Mouse (Mus musculus) hindbrain, embryonic 14.5 days (tissue): ENCODE measurements around the gene Ppp1r3c. TPM values are rescaled to one million over a fixed set of nuclear protein-coding genes. Genes with fewer than 3 reads are reported as not detected.
A peak's percentile ranks its signal among the peaks of the same experiment; 100 is the strongest.

Source experiments
- ATAC-seq: fragments of 200-750 bp; cut with Nextera tagmentation; 2 replicates; pipeline ENCODE4 v1.8.0; 2017; ENCODE audit warnings: moderate number of reproducible peaks, mild to moderate bottlenecking, moderate TSS enrichment, moderate library complexity; ENCODE audit not compliant: low FRiP score
- DNase-seq: peaks from one replicate; pipeline ENCODE4 v3.0.0-alpha.2; 2015; ENCODE audit warnings: low spot score
- H3K27ac ChIP-seq: fragments of 300-500 bp; sonication (generic); 2 replicates; pipeline ENCODE4 v1.5.1; 2014; ENCODE audit warnings: mild to moderate bottlenecking, moderate library complexity
- H3K27me3 ChIP-seq: fragments of 300-500 bp; sonication (generic); 2 replicates; pipeline ENCODE4 v1.6.1; 2014; ENCODE audit warnings: mild to moderate bottlenecking, low read length, mixed read lengths; ENCODE audit not compliant: control insufficient read depth, insufficient read depth
- H3K36me3 ChIP-seq: fragments of 300-500 bp; sonication (generic); replicated peaks from 2 replicates; pipeline ENCODE4 v1.6.1; 2014; ENCODE audit not compliant: control insufficient read depth, insufficient read depth
- H3K4me1 ChIP-seq: fragments of 300-500 bp; sonication (generic); replicated peaks from 2 replicates; pipeline ENCODE4 v1.6.1; 2014; ENCODE audit warnings: antibody characterized with exemption, low read length, mixed read lengths; ENCODE audit not compliant: control insufficient read depth, insufficient read depth
- H3K4me2 ChIP-seq: fragments of 300-500 bp; sonication (generic); replicated peaks from 2 replicates; pipeline ENCODE4 v1.6.1; 2014; ENCODE audit warnings: mild to moderate bottlenecking, moderate library complexity
- H3K4me3 ChIP-seq: fragments of 300-500 bp; sonication (generic); replicated peaks from 2 replicates; pipeline ENCODE4 v1.5.1; 2014; ENCODE audit warnings: mild to moderate bottlenecking, low read length
- H3K9ac ChIP-seq: fragments of 300-500 bp; sonication (generic); 2 replicates; pipeline ENCODE4 v1.6.1; 2014
- H3K9me3 ChIP-seq: fragments of 300-500 bp; sonication (generic); 2 replicates; pipeline ENCODE4 v1.6.1; 2016; ENCODE audit warnings: low read length; ENCODE audit not compliant: control insufficient read depth
- WGBS: fragments of 180-500 bp; shearing (Covaris S2); extraction: QIAGEN DNeasy Blood & Tissue Kit; methylation state at CpG from one replicate; pipeline ENCODE4 v1.1.7; 2014; 5-methylcytosine and 5-hydroxymethylcytosine counted together
- polyA plus RNA-seq: library from polyadenylated mRNA; unstranded; fragments of >200 nt; fragmentation: Nextera tagmentation; extraction: Ambion mirVana; gene quantifications from 2 replicates; pipeline ENCODE4 v1.2.1, GENCODE M21; 2014

Ppp1r3c gene
- polyA plus RNA-seq, 1 experiment from 2014 or later, result 32.5 TPM

DNA sequence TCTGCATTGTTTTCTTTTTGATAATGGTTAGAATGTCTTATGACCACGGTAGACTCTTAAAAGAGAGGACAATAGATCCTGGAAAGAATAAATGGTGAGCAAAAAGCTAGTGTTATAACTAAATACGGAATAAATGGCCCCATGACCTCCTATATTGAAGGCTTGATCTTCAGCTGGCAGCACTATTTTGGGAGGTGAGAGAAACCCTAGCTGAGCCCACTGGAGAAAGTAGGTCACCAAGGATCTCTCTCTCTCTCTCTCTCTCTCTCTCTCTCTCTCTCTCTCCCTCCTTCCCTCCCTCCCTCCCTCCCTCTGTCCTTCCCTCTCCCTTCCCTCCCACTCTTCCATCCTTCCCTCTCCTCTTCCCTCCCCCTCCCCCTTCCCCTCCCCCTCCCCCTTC lies 42.9 kb downstream of the Ppp1r3c start:
- 82% methylated on average over 2 of the region's 2 CpGs for WGBS

DNA sequence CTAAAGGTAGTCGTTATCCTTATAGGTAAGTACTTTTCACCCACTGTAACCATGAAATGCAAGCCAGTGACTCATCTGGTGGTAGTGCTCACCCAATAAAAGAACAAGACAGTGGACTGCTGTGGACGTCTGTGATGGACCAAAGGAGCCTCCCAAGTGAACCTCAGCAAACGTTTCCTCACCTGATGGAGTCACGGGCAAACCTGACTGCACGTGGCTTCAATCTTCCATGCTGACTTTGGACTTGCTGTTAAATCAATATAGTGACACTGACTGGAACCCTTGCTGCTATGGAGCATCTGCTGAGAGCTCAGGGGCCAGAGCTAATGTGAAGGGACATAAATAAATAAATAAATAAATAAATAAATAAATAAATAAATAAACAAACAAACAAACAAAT lies 44.5 kb downstream of the Ppp1r3c start:
- Histone ChIP-seq H3K27ac (no peak overlapping the region), H3K36me3 (no peaks in the 10 kb centered on the region), H3K4me2 (no peak overlapping the region), H3K4me3 (no peak overlapping the region), H3K27me3 (no peaks in the 10 kb centered on the region), H3K9me3 (no peaks in the 10 kb centered on the region), H3K4me1 (peaks cover 14% of the 10 kb centered on the region), H3K9ac (no peak overlapping the region)
- 86% methylated on average over 5 of the region's 5 CpGs for WGBS
- no peak for ATAC-seq
- DNase-seq, result no peak

More for the DNA sequence above, 42.9 kb downstream of the Ppp1r3c start:
- H3K4me3 ChIP-seq, result no peak overlapping the region
- peaks cover 19% of the 10 kb centered on the region for H3K4me1 ChIP-seq
- no peak overlapping the region for H3K9ac ChIP-seq
- H3K27me3 ChIP-seq, result no peaks in the 10 kb centered on the region
- DNase-seq (no peak), ATAC-seq (no peak)
- no peaks in the 10 kb centered on the region for H3K36me3 ChIP-seq
- H3K4me2 ChIP-seq, result no peak overlapping the region
- H3K27ac ChIP-seq, result no peak overlapping the region
- H3K9me3 ChIP-seq, result no peaks in the 10 kb centered on the region

DNA sequence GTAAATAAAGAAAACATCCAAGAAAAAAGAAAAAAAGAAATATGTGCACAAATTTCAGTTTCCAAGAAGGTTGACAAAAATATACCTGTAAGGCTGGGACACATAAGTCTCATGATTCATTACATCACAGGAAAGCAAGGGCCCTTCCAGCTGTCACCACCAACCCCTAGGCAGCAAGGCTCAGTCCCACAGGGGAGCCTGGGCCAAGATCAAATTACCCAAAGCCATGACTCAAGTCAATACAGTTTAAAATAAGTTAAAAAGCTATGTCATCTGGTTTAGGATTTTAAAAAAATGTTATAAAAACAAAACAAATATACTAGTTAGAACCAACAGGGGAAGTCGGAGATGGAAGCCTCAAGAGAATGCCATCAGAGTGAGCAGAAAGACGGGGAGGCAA lies 45.2 kb downstream of the Ppp1r3c start:
- H3K9ac ChIP-seq, result no peak overlapping the region
- H3K9me3 ChIP-seq, result no peaks in the 10 kb centered on the region
- H3K4me1 ChIP-seq, result peaks cover 11% of the 10 kb centered on the region
- no peak overlapping the region for H3K4me2 ChIP-seq
- H3K27me3 ChIP-seq, result no peaks in the 10 kb centered on the region
- H3K27ac ChIP-seq, result no peak overlapping the region
- ATAC-seq (no peak), DNase-seq (no peak)
- H3K36me3 ChIP-seq, result no peaks in the 10 kb centered on the region
- H3K4me3 ChIP-seq, result no peak overlapping the region
- WGBS, result 92% methylated on average over 2 of the region's 2 CpGs

DNA sequence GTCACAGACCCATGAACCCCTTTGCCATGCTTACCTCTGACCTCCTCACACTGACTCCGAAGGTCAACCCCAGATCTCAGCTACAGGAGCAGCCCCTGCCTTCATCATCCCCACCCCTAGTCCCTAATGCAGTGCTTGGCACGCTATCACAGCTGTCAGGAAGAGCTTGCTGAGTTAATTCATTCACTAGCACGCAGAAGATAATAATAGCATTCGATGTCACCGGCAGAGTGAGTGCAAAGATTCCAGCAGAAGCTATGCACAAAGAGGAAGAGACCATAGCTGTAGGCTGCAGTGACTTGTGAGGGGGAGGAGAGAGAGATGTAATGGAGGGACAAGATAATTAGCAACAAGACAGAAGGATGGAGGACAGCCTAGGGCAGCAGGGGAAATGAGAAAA lies 47.2 kb downstream of the Ppp1r3c start:
- peak overlapping the region; percentile 20; the same call in 1 of the 2 replicates for H3K27ac ChIP-seq
- no peaks in the 10 kb centered on the region for H3K9me3 ChIP-seq
- ATAC-seq, result peak; percentile 68
- H3K4me3 ChIP-seq, result no peak overlapping the region
- H3K27me3 ChIP-seq, result no peaks in the 10 kb centered on the region
- H3K4me1 ChIP-seq, result peaks cover 11% of the 10 kb centered on the region
- no peak for DNase-seq
- 36% methylated on average over 5 of the region's 5 CpGs for WGBS
- no peak overlapping the region for H3K4me2 ChIP-seq
- H3K9ac ChIP-seq, result no peak overlapping the region
- H3K36me3 ChIP-seq, result no peaks in the 10 kb centered on the region

DNA sequence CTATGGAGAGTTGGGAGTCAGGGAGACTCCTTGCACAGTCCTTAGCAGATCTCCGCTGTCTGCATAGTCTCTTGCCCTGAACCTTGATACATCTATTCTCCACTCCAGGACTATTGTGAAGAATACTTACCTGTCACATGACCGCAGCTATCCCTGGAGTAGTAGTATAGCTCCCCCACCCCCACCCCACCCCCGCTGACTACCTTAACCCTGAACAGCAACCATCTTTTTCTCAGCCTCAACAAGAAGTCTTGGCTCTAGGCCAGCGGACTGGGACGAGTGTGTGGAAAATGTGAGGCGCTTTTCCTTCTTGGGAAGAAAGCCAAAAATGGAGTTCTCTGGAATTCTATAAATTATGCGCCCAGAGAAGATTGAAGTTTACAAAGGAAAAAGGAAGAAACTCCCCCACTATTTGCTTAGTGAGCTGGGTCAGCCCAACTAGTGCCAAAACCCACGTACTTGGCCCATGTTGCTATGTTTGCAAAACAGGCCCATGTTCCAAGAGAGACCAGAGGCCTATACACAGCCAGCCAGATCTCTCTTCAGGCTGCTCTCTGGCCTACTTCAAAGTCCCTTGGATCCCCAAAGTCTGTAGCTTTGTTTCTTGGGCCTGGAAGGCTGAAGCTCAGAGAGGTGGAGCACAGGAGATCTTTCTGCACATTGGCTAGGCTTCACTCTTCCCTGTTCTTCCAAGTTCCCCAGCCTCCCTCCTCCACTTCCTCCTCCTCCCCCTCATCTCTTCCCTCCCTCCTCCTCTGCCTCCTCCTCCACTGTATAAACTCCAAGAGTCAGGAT lies 48.4 kb downstream of the Ppp1r3c start:
- H3K36me3 ChIP-seq, result no peaks in the 10 kb centered on the region
- 67% methylated on average over 8 of the region's 8 CpGs for WGBS
- peak overlapping the region; percentile 20; the same call in 1 of the 2 replicates for H3K27ac ChIP-seq

DNA sequence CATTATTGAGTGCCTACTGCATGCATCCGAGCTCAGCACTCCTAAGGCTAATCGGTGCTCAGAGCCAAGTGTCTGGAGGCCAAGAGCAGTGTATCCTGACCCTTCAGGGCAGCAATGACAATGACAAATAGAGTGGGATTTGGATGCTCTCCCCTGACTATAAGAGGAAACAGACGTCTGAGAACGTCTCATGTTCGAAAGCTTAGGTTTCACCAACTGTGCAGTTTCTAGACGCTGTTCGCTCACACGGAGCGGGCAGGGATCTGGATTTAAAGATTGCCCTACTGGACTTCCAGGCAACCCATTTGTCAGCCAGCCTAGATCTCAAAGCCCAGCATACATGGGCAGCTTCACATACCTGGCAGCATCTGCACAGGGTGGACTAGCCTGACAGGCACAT lies 49.4 kb downstream of the Ppp1r3c start:
- DNase-seq (no peak), ATAC-seq (no peak)
- no peaks in the 10 kb centered on the region for H3K27me3 ChIP-seq
- H3K4me3 ChIP-seq, result no peak overlapping the region
- no peaks in the 10 kb centered on the region for H3K9me3 ChIP-seq
- H3K4me2 ChIP-seq, result no peak overlapping the region
- 83% methylated on average over 9 of the region's 9 CpGs for WGBS
- H3K36me3 ChIP-seq, result no peaks in the 10 kb centered on the region
- no peak overlapping the region for H3K9ac ChIP-seq
- peaks cover 11% of the 10 kb centered on the region for H3K4me1 ChIP-seq
- no peak overlapping the region for H3K27ac ChIP-seq

More for the DNA sequence above, 48.4 kb downstream of the Ppp1r3c start:
- H3K9ac ChIP-seq, result no peak overlapping the region
- H3K4me2 ChIP-seq, result no peak overlapping the region
- no peak overlapping the region for H3K4me3 ChIP-seq
- H3K4me1 ChIP-seq, result peaks cover 11% of the 10 kb centered on the region
- H3K9me3 ChIP-seq, result no peaks in the 10 kb centered on the region
- peak; percentile 71 for DNase-seq
- no peaks in the 10 kb centered on the region for H3K27me3 ChIP-seq
- peak; percentile 57; the same call in 1 of the 2 replicates for ATAC-seq

DNA sequence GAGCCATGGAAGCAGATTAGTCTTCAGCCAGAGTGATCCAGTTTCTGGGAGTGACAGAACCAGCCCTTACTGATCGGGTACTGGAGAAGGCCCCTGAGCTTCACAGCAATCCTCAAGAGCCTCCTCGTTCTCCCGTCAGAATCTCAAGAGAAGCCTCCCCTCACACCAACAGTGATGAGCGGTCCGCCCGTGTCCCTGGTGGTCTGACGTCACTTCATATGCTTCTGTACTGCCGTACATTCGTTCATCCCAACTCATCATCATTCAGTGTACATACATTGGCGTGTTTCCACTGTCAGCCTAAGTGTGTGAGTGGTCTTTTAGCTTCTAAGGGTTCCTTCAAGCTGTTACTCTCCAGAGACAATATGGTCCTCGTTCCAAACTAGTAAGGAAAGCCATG lies 50.4 kb downstream of the Ppp1r3c start:
- no peak for ATAC-seq
- 86% methylated on average over 11 of the region's 11 CpGs for WGBS
- H3K4me1 ChIP-seq, result peaks cover 11% of the 10 kb centered on the region

DNA sequence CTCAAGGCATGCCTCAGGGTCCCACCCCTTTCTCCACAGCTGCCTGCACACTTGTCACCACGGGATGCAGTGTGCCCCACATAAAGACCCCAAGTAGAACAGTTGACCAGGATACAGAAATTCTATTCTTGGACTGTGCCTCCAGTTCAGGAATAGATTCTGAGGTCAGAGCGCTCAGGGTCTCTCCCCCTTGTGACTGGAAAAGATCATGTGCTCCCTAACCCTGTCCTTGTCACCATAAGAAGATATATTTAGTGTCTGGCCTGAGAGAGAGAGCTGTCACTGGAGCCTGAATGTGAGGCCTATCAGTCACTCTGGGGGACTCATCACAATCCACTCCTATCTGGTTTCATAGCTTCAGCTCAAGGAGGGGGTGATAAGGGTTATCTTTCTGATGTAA lies 53.9 kb downstream of the Ppp1r3c start:
- Histone ChIP-seq H3K4me3 (no peak overlapping the region), H3K27ac (no peak overlapping the region), H3K36me3 (no peaks in the 10 kb centered on the region), H3K4me2 (no peak overlapping the region), H3K9me3 (no peaks in the 10 kb centered on the region), H3K27me3 (no peaks in the 10 kb centered on the region), H3K4me1 (peaks cover 22% of the 10 kb centered on the region), H3K9ac (no peak overlapping the region)
- ATAC-seq, result no peak
- no peak for DNase-seq
- 66% methylated on average over 2 of the region's 2 CpGs for WGBS

More for the DNA sequence above, 50.4 kb downstream of the Ppp1r3c start:
- Histone ChIP-seq H3K9me3 (no peaks in the 10 kb centered on the region), H3K27me3 (no peaks in the 10 kb centered on the region), H3K27ac (no peak overlapping the region), H3K36me3 (no peaks in the 10 kb centered on the region), H3K4me3 (no peak overlapping the region), H3K4me2 (no peak overlapping the region), H3K9ac (no peak overlapping the region)
- DNase-seq, result no peak
